Mouse (Mus musculus): ENCODE measurements around the gene Snx29. TPM values are rescaled to one million over a fixed set of nuclear protein-coding genes. Genes with fewer than 3 reads are reported as not detected.

The Snx29 gene
- polyA plus RNA-seq, 1 experiment from 2014 or later, result 15.3 TPM

DNA sequence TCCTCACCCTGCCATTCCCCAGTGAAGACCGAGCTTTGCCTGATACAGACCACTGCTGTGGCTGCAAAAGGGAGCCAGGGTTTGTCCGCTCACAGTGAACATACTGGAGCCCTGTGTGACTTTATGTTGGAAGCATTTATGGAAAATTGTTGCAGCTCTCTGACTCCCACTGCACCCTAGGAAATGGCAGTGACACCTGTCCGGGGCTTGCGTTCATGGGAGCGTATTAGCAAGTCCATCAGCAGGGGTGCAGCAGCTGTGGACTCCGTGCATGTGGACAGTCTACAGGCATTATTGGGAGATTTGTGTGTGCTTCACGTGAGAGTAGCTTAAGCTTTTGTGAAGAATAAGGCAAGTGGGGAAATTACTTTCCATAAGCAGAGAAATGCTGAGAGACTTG lies 307.0 kb downstream of the Snx29 start:
- no peak overlapping the region for H3K4me2 ChIP-seq (replicated peaks; ENCODE audit: low read depth, low read length)
- no peak overlapping the region for H3K9ac ChIP-seq (ENCODE audit: low read depth, low read length)
- no peak overlapping the region for H3K4me3 ChIP-seq (ENCODE audit: low read depth, low read length)
- no peaks in the 10 kb centered on the region for H3K27me3 ChIP-seq (ENCODE audit: control insufficient read depth, insufficient read depth, low read length)
- no peaks in the 10 kb centered on the region for H3K9me3 ChIP-seq (ENCODE audit: control insufficient read depth, low read length)
- no peak overlapping the region for H3K27ac ChIP-seq (ENCODE audit: low read depth, low read length)
- WGBS, result 95% methylated on average over 7 of the region's 7 CpGs
- ATAC-seq (ENCODE audit: low FRiP score), result no peak
- no peaks in the 10 kb centered on the region for H3K4me1 ChIP-seq (replicated peaks; ENCODE audit: control insufficient read depth, insufficient read depth, low read length)
- no peaks in the 10 kb centered on the region for H3K36me3 ChIP-seq (ENCODE audit: control insufficient read depth, insufficient read depth, low read length)
- DNase-seq (ENCODE audit: low spot score), result no peak

DNA sequence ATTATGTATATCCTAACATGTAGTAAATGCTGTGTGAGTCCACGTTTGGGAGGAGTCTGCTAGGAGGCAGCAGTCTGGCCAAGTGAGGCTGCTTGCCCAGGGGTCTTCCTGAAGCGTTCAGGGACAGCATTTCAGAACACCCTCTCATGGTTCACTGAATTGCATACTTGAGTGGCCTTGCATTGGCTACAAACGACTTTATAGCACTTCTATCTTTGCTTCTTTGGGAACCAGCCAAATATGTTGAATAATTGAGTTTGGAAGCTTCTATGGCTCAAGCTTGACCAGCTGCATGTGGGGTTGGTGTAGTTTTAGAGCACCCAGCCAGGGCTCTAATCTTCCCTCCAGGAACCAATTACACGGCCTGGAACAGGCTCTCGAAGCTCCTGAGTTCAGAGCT lies 307.8 kb downstream of the Snx29 start:
- H3K4me3 ChIP-seq (ENCODE audit: low read depth, low read length), result no peak overlapping the region
- H3K9me3 ChIP-seq (ENCODE audit: control insufficient read depth, low read length), result no peaks in the 10 kb centered on the region
- H3K4me1 ChIP-seq (replicated peaks; ENCODE audit: control insufficient read depth, insufficient read depth, low read length), result no peaks in the 10 kb centered on the region
- no peak for ATAC-seq (ENCODE audit: low FRiP score)
- DNase-seq (ENCODE audit: low spot score), result no peak
- H3K9ac ChIP-seq (ENCODE audit: low read depth, low read length), result no peak overlapping the region
- no peak overlapping the region for H3K4me2 ChIP-seq (replicated peaks; ENCODE audit: low read depth, low read length)
- H3K27ac ChIP-seq (ENCODE audit: low read depth, low read length), result no peak overlapping the region
- 63% methylated on average over 5 of the region's 5 CpGs for WGBS
- no peaks in the 10 kb centered on the region for H3K27me3 ChIP-seq (ENCODE audit: control insufficient read depth, insufficient read depth, low read length)
- no peaks in the 10 kb centered on the region for H3K36me3 ChIP-seq (ENCODE audit: control insufficient read depth, insufficient read depth, low read length)

DNA sequence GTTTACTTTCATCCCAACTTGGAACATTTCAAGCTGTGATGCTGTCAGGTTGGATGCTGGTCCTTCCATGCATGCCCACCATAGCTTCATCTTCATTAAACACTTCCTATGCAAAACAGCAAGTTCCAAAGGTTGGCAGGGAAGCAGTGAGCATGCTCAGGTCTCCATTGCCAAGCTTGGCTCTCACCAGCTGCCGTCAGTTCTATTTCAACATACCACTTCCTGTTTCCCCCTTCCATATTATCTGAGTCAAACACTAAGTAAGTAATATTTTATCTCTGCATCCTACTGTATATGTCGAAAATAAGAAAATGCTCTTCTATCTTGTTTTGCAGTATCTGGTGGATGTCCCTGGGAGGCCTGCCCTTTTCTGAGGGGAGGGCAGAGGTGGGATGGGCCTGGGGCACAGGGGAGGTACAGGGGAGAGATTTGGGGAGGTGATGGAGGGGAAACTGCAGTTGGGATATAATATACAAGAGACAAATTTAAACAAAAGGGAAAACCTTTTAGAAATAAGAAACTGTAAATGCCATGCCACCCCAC lies 309.6 kb downstream of the Snx29 start:
- Histone ChIP-seq H3K9ac (ENCODE audit: low read depth, low read length) (no peak overlapping the region), H3K27me3 (ENCODE audit: control insufficient read depth, insufficient read depth, low read length) (no peaks in the 10 kb centered on the region), H3K4me1 (replicated peaks; ENCODE audit: control insufficient read depth, insufficient read depth, low read length) (no peaks in the 10 kb centered on the region), H3K9me3 (ENCODE audit: control insufficient read depth, low read length) (no peaks in the 10 kb centered on the region), H3K36me3 (ENCODE audit: control insufficient read depth, insufficient read depth, low read length) (no peaks in the 10 kb centered on the region), H3K4me2 (replicated peaks; ENCODE audit: low read depth, low read length) (no peak overlapping the region), H3K4me3 (ENCODE audit: low read depth, low read length) (no peak overlapping the region), H3K27ac (ENCODE audit: low read depth, low read length) (no peak overlapping the region)
- no peak for DNase-seq (ENCODE audit: low spot score)
- ATAC-seq (ENCODE audit: low FRiP score), result no peak
- WGBS, result 86% methylated on average over 2 of the region's 2 CpGs

DNA sequence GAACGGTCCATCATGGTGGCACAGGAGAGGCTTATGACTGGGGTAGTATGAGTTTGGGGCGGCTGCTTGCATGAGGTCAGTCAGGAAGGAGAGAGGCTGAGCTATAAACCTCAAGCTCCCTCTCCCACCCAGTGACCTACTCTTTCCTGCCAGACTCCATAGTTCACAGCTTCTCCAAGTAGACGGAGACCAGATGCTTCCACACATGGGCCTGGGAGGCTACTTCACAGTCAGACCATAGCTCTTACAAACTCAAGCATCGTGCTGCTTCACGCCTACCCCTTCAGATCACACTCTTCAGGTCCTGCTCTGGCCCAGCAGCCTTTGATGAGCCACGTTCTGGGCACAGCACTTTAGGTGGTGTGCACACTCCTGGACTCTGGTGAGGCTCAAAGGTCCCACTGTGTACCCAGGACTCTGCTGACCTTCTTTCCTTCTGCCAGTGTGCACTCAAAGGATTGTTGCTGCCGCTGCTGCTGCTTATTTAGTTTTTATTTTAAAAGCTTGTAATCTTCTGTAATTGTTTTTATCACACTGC lies 313.6 kb downstream of the Snx29 start:
- H3K9ac ChIP-seq (ENCODE audit: low read depth, low read length), result no peak overlapping the region
- 76% methylated on average over 7 of the region's 7 CpGs for WGBS
- no peak overlapping the region for H3K4me2 ChIP-seq (replicated peaks; ENCODE audit: low read depth, low read length)
- H3K27ac ChIP-seq (ENCODE audit: low read depth, low read length), result 0 out of 2 replicates have a peak overlapping the region, but pooled peaks have one; percentile 9
- no peaks in the 10 kb centered on the region for H3K9me3 ChIP-seq (ENCODE audit: control insufficient read depth, low read length)
- ATAC-seq (ENCODE audit: low FRiP score), result no peak
- no peaks in the 10 kb centered on the region for H3K36me3 ChIP-seq (ENCODE audit: control insufficient read depth, insufficient read depth, low read length)
- no peaks in the 10 kb centered on the region for H3K27me3 ChIP-seq (ENCODE audit: control insufficient read depth, insufficient read depth, low read length)
- H3K4me1 ChIP-seq (replicated peaks; ENCODE audit: control insufficient read depth, insufficient read depth, low read length), result no peaks in the 10 kb centered on the region
- H3K4me3 ChIP-seq (ENCODE audit: low read depth, low read length), result no peak overlapping the region
- DNase-seq (ENCODE audit: low spot score), result no peak

DNA sequence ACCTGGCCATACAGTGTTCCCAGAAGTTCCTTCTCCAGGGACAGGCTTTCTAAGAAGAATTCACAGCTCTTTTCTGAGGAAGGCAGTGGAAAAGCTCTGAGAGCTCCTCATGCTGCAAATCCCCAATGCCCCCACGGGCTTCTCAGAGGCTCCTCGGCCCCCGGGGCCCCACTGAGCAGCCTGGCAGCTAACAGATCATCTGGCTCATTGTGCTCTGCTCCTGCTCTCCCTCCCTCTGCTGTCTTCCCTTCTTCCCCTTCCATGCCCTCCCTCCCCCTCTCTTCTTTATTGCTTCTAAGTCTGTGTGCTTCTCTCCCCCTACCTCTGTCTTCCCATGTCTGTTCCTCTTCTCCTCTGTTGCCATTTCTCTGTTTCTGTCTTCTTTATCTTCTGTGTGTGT lies 314.2 kb downstream of the Snx29 start:
- Histone ChIP-seq H3K9me3 (ENCODE audit: control insufficient read depth, low read length) (no peaks in the 10 kb centered on the region), H3K27ac (ENCODE audit: low read depth, low read length) (0 out of 2 replicates have a peak overlapping the region, but pooled peaks have one; percentile 9), H3K9ac (ENCODE audit: low read depth, low read length) (no peak overlapping the region), H3K4me1 (replicated peaks; ENCODE audit: control insufficient read depth, insufficient read depth, low read length) (no peaks in the 10 kb centered on the region), H3K4me2 (replicated peaks; ENCODE audit: low read depth, low read length) (no peak overlapping the region), H3K4me3 (ENCODE audit: low read depth, low read length) (no peak overlapping the region), H3K27me3 (ENCODE audit: control insufficient read depth, insufficient read depth, low read length) (no peaks in the 10 kb centered on the region), H3K36me3 (ENCODE audit: control insufficient read depth, insufficient read depth, low read length) (no peaks in the 10 kb centered on the region)
- WGBS, result 6% methylated on average over 3 of the region's 3 CpGs
- ATAC-seq (ENCODE audit: low FRiP score) (no peak), DNase-seq (ENCODE audit: low spot score) (no peak)

DNA sequence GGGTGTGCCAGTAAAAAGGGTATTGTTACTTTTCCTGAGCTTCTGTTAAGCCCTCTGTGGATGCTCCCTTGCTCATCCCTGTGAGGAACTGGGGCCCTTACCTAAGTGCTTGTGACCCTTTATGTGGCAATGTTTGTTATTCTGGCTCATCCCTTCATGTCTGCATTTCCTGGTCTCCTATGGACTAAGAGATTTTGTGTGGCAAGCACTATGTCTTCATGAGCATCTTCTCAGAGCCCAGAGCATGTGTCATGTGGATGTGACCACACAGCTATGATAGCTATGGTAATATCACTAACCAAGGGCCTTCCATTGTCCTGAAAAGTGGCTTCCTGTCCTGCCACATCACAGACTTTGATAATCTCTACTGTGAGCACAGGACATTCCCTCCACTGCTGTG lies 315.1 kb downstream of the Snx29 start:
- Histone ChIP-seq H3K4me1 (replicated peaks; ENCODE audit: control insufficient read depth, insufficient read depth, low read length) (no peaks in the 10 kb centered on the region), H3K4me3 (ENCODE audit: low read depth, low read length) (no peak overlapping the region), H3K36me3 (ENCODE audit: control insufficient read depth, insufficient read depth, low read length) (no peaks in the 10 kb centered on the region), H3K27me3 (ENCODE audit: control insufficient read depth, insufficient read depth, low read length) (no peaks in the 10 kb centered on the region), H3K27ac (ENCODE audit: low read depth, low read length) (no peak overlapping the region), H3K4me2 (replicated peaks; ENCODE audit: low read depth, low read length) (no peak overlapping the region), H3K9me3 (ENCODE audit: control insufficient read depth, low read length) (no peaks in the 10 kb centered on the region), H3K9ac (ENCODE audit: low read depth, low read length) (no peak overlapping the region)
- DNase-seq (ENCODE audit: low spot score) (no peak), ATAC-seq (ENCODE audit: low FRiP score) (no peak)

DNA sequence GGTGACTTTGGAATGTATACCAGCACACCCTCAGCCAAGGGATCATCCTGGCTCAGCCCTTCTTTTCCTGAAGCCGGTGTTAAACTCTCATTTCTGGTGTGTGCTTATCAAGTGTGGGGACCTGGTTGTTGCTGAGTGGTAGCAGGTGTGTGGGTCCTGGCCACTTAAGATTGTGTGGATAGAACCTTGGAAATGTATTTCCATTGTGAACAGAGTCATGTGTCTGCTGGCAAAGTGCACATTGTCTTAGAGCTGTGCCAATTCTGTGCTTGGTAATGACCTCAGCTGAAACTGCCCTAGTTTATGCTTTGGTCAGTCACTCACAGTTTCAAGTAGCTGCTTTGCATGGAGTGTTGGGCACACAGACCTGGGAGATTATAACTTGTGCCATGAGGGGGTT lies 316.0 kb downstream of the Snx29 start:
- DNase-seq (ENCODE audit: low spot score), result no peak
- Histone ChIP-seq H3K27ac (ENCODE audit: low read depth, low read length) (no peak overlapping the region), H3K27me3 (ENCODE audit: control insufficient read depth, insufficient read depth, low read length) (no peaks in the 10 kb centered on the region), H3K4me2 (replicated peaks; ENCODE audit: low read depth, low read length) (no peak overlapping the region), H3K4me1 (replicated peaks; ENCODE audit: control insufficient read depth, insufficient read depth, low read length) (no peaks in the 10 kb centered on the region), H3K36me3 (ENCODE audit: control insufficient read depth, insufficient read depth, low read length) (no peaks in the 10 kb centered on the region), H3K9ac (ENCODE audit: low read depth, low read length) (no peak overlapping the region), H3K4me3 (ENCODE audit: low read depth, low read length) (no peak overlapping the region), H3K9me3 (ENCODE audit: control insufficient read depth, low read length) (no peaks in the 10 kb centered on the region)
- ATAC-seq (ENCODE audit: low FRiP score), result no peak
- WGBS, result 77% methylated on average over 1 of the region's 1 CpGs

DNA sequence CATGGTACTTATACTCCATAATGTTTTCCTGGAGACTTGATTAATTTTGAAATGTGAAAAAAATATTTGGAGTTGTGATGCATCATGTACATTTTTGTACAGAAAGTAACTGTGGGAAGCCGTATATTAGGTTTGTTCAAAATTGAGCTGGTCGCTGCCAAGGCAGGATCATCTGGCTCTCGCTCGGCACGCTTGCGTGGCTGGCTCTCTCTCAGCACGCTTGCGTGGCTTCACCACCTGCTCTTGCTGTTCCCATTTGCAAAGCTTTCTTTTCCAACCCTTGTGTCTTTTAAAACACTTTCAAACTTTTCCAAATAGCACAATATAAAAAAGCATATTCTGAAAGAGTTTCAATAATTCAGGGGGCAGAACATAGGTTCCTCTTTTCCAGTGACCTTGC lies 317.2 kb downstream of the Snx29 start:
- Histone ChIP-seq H3K9ac (ENCODE audit: low read depth, low read length) (no peak overlapping the region), H3K4me2 (replicated peaks; ENCODE audit: low read depth, low read length) (no peak overlapping the region), H3K27ac (ENCODE audit: low read depth, low read length) (no peak overlapping the region), H3K4me1 (replicated peaks; ENCODE audit: control insufficient read depth, insufficient read depth, low read length) (no peaks in the 10 kb centered on the region), H3K36me3 (ENCODE audit: control insufficient read depth, insufficient read depth, low read length) (no peaks in the 10 kb centered on the region), H3K27me3 (ENCODE audit: control insufficient read depth, insufficient read depth, low read length) (no peaks in the 10 kb centered on the region), H3K9me3 (ENCODE audit: control insufficient read depth, low read length) (no peaks in the 10 kb centered on the region), H3K4me3 (ENCODE audit: low read depth, low read length) (no peak overlapping the region)
- 93% methylated on average over 8 of the region's 8 CpGs for WGBS
- DNase-seq (ENCODE audit: low spot score), result no peak
- no peak for ATAC-seq (ENCODE audit: low FRiP score)

DNA sequence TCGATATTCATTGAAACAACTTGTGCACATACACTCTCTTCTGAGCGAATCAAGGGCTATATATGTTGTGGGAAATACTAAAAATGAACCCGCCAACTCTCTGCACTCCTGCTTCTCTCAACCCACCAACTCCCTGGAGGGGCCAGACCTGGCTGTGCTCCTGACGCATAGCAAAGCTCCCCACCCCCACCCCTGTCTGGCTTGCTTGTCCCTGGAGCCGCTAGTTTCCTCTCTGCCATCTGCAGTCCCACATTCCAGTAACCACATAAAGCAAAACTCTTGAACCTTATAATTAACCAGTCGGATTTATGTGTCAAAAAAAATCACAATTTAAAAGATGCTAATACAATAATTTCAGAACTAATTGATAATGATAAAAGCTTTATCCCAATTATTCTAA lies 320.9 kb downstream of the Snx29 start:
- Histone ChIP-seq H3K4me2 (replicated peaks; ENCODE audit: low read depth, low read length) (no peak overlapping the region), H3K4me3 (ENCODE audit: low read depth, low read length) (no peak overlapping the region), H3K36me3 (ENCODE audit: control insufficient read depth, insufficient read depth, low read length) (no peaks in the 10 kb centered on the region), H3K27me3 (ENCODE audit: control insufficient read depth, insufficient read depth, low read length) (no peaks in the 10 kb centered on the region), H3K9me3 (ENCODE audit: control insufficient read depth, low read length) (no peaks in the 10 kb centered on the region), H3K4me1 (replicated peaks; ENCODE audit: control insufficient read depth, insufficient read depth, low read length) (no peaks in the 10 kb centered on the region), H3K27ac (ENCODE audit: low read depth, low read length) (no peak overlapping the region), H3K9ac (ENCODE audit: low read depth, low read length) (no peak overlapping the region)
- DNase-seq (ENCODE audit: low spot score) (no peak), ATAC-seq (ENCODE audit: low FRiP score) (no peak)
- WGBS, result 58% methylated on average over 6 of the region's 6 CpGs

Measured in hindbrain, embryonic 11.5 days (tissue).